Mouse (Mus musculus): Measurements from ENCODE around the gene Zmym6. TPM values are rescaled to one million over a fixed set of nuclear protein-coding genes. Genes with fewer than 3 reads are reported as not detected.

Zmym6 gene
- polyA plus RNA-seq, 1 experiment from 2014 or later: 45.7 TPM

DNA sequence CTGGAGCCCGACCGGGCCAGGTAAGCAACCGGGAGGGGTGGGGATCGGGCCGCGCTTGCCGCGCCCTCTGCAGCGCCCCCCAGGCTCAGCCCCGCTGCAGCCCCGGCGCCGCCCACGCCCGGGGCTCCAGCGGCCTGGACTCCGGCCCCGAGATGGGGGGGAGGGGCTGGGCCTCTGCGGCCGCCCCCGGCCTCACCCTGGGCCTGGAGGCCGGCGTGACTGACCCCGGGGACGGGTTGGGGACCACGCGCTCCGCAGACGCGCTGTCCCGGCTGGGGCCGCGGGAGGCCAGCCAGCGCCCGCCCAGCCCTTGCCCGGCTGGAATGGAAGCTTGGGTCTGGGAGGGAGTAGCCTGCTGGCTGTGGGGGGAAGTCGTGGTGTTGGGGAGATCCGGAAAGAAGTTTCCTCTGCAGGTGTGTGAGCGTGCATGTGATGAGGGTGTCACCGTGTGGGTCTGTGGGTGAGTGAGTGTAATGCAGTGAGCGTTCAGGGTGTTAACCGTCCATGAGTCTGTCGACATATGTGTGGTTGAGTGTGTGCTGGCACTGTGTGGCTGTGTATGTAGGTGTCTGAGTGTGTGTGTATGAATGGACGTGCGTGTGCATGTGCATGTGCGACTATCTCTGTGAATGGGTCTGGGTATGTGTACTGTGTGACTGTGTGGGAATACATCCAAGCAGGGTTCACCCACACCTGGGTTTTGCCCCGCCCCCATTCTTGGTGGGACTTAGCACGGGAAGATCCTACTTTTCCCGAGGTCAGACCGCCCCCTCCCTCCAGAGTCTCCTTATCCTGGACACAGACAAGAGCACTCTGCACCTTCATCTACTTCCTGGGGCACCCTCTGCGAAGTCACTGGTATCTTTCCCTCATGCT is 92.4 kb downstream of the Zmym6 start:
- H3K9ac ChIP-seq (replicated peaks; ENCODE audit: low read depth, low read length): peak overlapping the region; percentile 93
- H3K4me2 ChIP-seq (ENCODE audit: low read depth, low read length): peak overlapping the region; percentile 98
- peak overlapping the region; percentile 86 for H3K4me3 ChIP-seq (ENCODE audit: low read depth, low read length)
- 2% methylated on average over 51 of the region's 51 CpGs for WGBS
- peak; percentile 68 for ATAC-seq (ENCODE audit: low read depth)
- H3K4me1 ChIP-seq (ENCODE audit: control insufficient read depth, insufficient read depth, low read length): peaks cover 29% of the 10 kb centered on the region
- peak overlapping the region; percentile 80 for H3K27ac ChIP-seq (ENCODE audit: low read depth, low read length)
- H3K36me3 ChIP-seq (ENCODE audit: control insufficient read depth, insufficient read depth, low read length): no peaks in the 10 kb centered on the region
- peaks cover 4% of the 10 kb centered on the region; the same call in 1 of the 2 replicates for H3K27me3 ChIP-seq (ENCODE audit: control insufficient read depth, insufficient read depth, low read length)
- no peaks in the 10 kb centered on the region for H3K9me3 ChIP-seq (ENCODE audit: control insufficient read depth, low read length)

DNA sequence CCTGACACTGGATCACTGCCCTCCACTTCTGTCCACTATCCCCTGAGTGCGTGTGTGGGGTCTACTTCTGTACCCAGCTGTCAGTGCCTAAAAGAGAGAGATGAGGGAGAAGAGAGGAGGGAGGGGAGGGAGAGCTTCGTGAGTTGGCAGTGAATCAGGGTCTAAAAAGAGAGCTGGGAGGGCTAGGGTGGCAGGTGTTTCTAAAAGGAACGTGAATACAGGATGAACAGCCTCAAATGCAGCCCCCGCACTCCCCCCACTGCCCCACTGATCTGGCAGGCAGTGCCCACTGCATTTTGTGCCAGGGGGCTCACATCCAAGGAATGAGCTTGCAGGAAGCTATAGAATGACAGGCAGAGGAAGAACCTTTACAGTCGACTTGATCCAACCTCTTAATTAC is 93.7 kb downstream of the Zmym6 start:
- Histone ChIP-seq H3K27ac (ENCODE audit: low read depth, low read length) (no peak overlapping the region), H3K36me3 (ENCODE audit: control insufficient read depth, insufficient read depth, low read length) (no peaks in the 10 kb centered on the region), H3K4me2 (ENCODE audit: low read depth, low read length) (peak overlapping the region; percentile 98; the same call in 1 of the 2 replicates), H3K9ac (replicated peaks; ENCODE audit: low read depth, low read length) (no peak overlapping the region), H3K4me1 (ENCODE audit: control insufficient read depth, insufficient read depth, low read length) (peaks cover 29% of the 10 kb centered on the region), H3K4me3 (ENCODE audit: low read depth, low read length) (no peak overlapping the region), H3K9me3 (ENCODE audit: control insufficient read depth, low read length) (no peaks in the 10 kb centered on the region), H3K27me3 (ENCODE audit: control insufficient read depth, insufficient read depth, low read length) (peaks cover 4% of the 10 kb centered on the region; the same call in 1 of the 2 replicates)
- 28% methylated on average over 5 of the region's 5 CpGs for WGBS
- no peak for ATAC-seq (ENCODE audit: low read depth)

DNA sequence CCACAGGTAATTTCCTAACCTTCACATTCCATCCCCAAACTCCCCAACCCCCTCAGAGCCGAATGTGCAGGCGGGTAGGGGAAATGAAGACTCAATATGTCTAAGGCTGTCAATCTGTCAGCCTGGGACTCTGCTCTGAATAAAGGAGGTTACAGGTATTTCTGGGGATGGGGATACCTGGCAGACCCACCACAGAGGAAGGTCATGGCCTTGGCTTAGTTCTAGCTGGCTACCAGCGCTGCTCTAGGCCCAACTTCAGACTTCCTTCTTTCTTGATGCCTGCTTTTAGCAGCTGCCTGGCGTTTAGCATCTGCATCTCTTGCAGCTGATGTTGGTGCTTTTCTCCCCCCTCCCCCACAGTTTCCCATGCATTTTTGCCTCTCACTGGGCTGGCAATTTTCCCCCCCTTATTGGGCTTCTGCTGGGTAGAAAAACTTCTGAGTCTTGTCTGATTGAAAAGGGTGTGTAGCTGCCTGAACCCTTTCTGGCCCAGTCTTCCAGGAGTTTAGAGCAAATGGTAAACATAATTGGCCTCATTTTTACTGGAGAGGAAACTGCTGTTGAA is 94.2 kb downstream of the Zmym6 start:
- H3K27me3 ChIP-seq (ENCODE audit: control insufficient read depth, insufficient read depth, low read length): peaks cover 4% of the 10 kb centered on the region; the same call in 1 of the 2 replicates
- no peaks in the 10 kb centered on the region for H3K9me3 ChIP-seq (ENCODE audit: control insufficient read depth, low read length)
- H3K4me3 ChIP-seq (ENCODE audit: low read depth, low read length): no peak overlapping the region
- H3K9ac ChIP-seq (replicated peaks; ENCODE audit: low read depth, low read length): no peak overlapping the region
- H3K4me2 ChIP-seq (ENCODE audit: low read depth, low read length): no peak overlapping the region
- ATAC-seq (ENCODE audit: low read depth): no peak
- H3K4me1 ChIP-seq (ENCODE audit: control insufficient read depth, insufficient read depth, low read length): peaks cover 29% of the 10 kb centered on the region
- H3K36me3 ChIP-seq (ENCODE audit: control insufficient read depth, insufficient read depth, low read length): no peaks in the 10 kb centered on the region
- 47% methylated on average over 4 of the region's 4 CpGs for whole genome bisulfite sequencing
- H3K27ac ChIP-seq (ENCODE audit: low read depth, low read length): no peak overlapping the region

DNA sequence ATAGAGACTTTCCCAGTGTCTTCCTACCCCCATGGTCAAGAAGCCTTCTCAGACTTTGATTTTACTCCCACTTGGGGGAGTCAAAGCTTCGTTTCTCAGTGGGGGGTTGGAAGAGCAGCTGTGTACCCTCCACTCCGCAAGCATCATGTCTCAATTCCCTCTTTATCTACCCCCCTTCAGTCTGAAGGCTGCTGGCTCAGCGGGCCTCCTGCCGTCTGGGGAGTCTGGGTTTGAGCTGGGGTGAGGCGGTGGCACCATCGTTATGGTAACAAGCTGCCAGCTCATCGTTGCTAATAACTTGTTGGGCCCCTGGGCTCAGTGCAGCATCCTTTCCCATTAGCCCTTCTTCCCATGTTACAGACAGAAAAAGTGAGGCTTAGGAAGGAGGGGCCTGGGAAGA is 94.9 kb downstream of the Zmym6 start:
- no peaks in the 10 kb centered on the region for H3K9me3 ChIP-seq (ENCODE audit: control insufficient read depth, low read length)
- peaks cover 4% of the 10 kb centered on the region; the same call in 1 of the 2 replicates for H3K27me3 ChIP-seq (ENCODE audit: control insufficient read depth, insufficient read depth, low read length)
- no peak overlapping the region for H3K9ac ChIP-seq (replicated peaks; ENCODE audit: low read depth, low read length)
- no peaks in the 10 kb centered on the region for H3K36me3 ChIP-seq (ENCODE audit: control insufficient read depth, insufficient read depth, low read length)
- ATAC-seq (ENCODE audit: low read depth): no peak
- no peak overlapping the region for H3K4me2 ChIP-seq (ENCODE audit: low read depth, low read length)
- peaks cover 29% of the 10 kb centered on the region for H3K4me1 ChIP-seq (ENCODE audit: control insufficient read depth, insufficient read depth, low read length)
- 18% methylated on average over 7 of the region's 7 CpGs for WGBS
- H3K27ac ChIP-seq (ENCODE audit: low read depth, low read length): no peak overlapping the region
- H3K4me3 ChIP-seq (ENCODE audit: low read depth, low read length): no peak overlapping the region

DNA sequence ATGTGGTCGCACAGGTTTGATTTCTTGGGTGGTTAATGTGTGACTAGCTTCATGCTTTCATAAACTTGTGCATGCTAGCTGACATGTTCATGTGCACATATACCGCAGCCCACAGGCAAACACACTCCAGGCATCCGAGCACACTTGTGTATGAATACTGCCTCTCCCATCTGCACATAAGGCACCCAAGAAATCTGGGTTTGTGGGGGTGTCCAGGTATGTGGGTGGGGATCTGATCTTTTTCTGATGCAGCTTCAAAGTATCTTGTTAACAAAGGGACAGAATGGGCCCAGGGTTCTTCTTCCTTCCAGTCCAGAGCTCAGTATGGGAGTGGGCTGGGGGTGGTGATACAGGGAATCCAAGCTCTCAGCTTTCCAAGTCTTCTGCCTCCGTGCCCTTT is 95.4 kb downstream of the Zmym6 start:
- H3K36me3 ChIP-seq (ENCODE audit: control insufficient read depth, insufficient read depth, low read length): no peaks in the 10 kb centered on the region

DNA sequence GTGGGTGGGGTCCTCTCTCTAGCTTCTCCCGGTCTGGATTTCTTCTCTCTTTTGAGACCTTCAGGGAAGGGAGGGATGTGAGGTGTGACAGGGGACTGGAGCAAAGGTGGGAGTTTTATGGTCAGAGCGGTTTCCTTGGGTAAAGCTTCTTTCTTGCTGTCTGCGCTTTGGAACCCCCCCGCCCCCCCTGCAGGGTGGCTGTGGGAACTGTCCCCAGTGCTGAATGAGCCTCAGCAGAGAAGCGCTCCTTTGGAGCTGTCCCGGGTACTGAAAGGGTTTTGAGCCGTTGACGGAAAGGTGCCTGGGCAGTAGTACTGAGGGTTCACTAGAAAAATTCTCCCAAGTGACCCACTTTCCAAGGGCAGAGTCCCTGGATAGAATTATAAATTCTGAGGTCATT is 96.3 kb downstream of the Zmym6 start:
- Histone ChIP-seq H3K27ac (ENCODE audit: low read depth, low read length) (no peak overlapping the region), H3K4me2 (ENCODE audit: low read depth, low read length) (no peak overlapping the region), H3K4me3 (ENCODE audit: low read depth, low read length) (no peak overlapping the region), H3K9me3 (ENCODE audit: control insufficient read depth, low read length) (no peaks in the 10 kb centered on the region), H3K27me3 (ENCODE audit: control insufficient read depth, insufficient read depth, low read length) (peaks cover 3% of the 10 kb centered on the region; the same call in 1 of the 2 replicates), H3K4me1 (ENCODE audit: control insufficient read depth, insufficient read depth, low read length) (peaks cover 24% of the 10 kb centered on the region), H3K9ac (replicated peaks; ENCODE audit: low read depth, low read length) (no peak overlapping the region), H3K36me3 (ENCODE audit: control insufficient read depth, insufficient read depth, low read length) (no peaks in the 10 kb centered on the region)
- no peak for ATAC-seq (ENCODE audit: low read depth)
- 4% methylated on average over 8 of the region's 8 CpGs for WGBS

More for the DNA sequence above, 95.4 kb downstream of the Zmym6 start:
- no peaks in the 10 kb centered on the region for H3K9me3 ChIP-seq (ENCODE audit: control insufficient read depth, low read length)
- H3K4me3 ChIP-seq (ENCODE audit: low read depth, low read length): no peak overlapping the region
- 65% methylated on average over 4 of the region's 4 CpGs for WGBS
- H3K4me1 ChIP-seq (ENCODE audit: control insufficient read depth, insufficient read depth, low read length): peaks cover 29% of the 10 kb centered on the region
- peaks cover 4% of the 10 kb centered on the region; the same call in 1 of the 2 replicates for H3K27me3 ChIP-seq (ENCODE audit: control insufficient read depth, insufficient read depth, low read length)
- H3K9ac ChIP-seq (replicated peaks; ENCODE audit: low read depth, low read length): no peak overlapping the region
- no peak for ATAC-seq (ENCODE audit: low read depth)
- H3K4me2 ChIP-seq (ENCODE audit: low read depth, low read length): no peak overlapping the region
- no peak overlapping the region for H3K27ac ChIP-seq (ENCODE audit: low read depth, low read length)

Other genes with a start within 250 kb of the Zmym6 start
- gene Zmym4, start 109.2 kb upstream of the Zmym6 start, polyA plus RNA-seq (2014; fragmentation: Nextera tagmentation; extraction: Ambion mirVana): 34.5 and 38.6 TPM in 2 replicates
- 104 and 110 TPM in 2 replicates for gene Sfpq, start 56.1 kb upstream of the Zmym6 start, polyA plus RNA-seq (2014; fragmentation: Nextera tagmentation; extraction: Ambion mirVana)
- 25.2 and 32.7 TPM in 2 replicates for gene Zmym1, start 16.2 kb upstream of the Zmym6 start, polyA plus RNA-seq (2014; fragmentation: Nextera tagmentation; extraction: Ambion mirVana)
- gene Tmem35b, start 46.3 kb downstream of the Zmym6 start, polyA plus RNA-seq (2014; fragmentation: Nextera tagmentation; extraction: Ambion mirVana): 16.4 and 17.5 TPM in 2 replicates
- 21.8 and 26.0 TPM in 2 replicates for gene Dlgap3, start 91.8 kb downstream of the Zmym6 start, polyA plus RNA-seq (2014; fragmentation: Nextera tagmentation; extraction: Ambion mirVana)
- gene Smim12, start 166.4 kb downstream of the Zmym6 start, polyA plus RNA-seq (2014; fragmentation: Nextera tagmentation; extraction: Ambion mirVana): 58.2 and 62.7 TPM in 2 replicates
- 19.6 and 20.9 TPM in 2 replicates for gene Gja4, start 236.7 kb downstream of the Zmym6 start, polyA plus RNA-seq (2014; fragmentation: Nextera tagmentation; extraction: Ambion mirVana)